Mouse (Mus musculus) liver, postnatal 0 days (tissue): ENCODE results near the gene Cwc22. TPM values are rescaled to one million over a fixed set of nuclear protein-coding genes. Genes with fewer than 3 reads are reported as not detected.

Experiments
- ATAC-seq: fragments of 200-750 bp; cut with Nextera tagmentation; 2 replicates; pipeline ENCODE4 v1.8.0; 2017; ENCODE audit warnings: mild to moderate bottlenecking, moderate library complexity
- DNase-seq: peaks from one replicate; pipeline ENCODE4 v3.0.0-alpha.2; 2016
- H3K27ac ChIP-seq: fragments of 300-500 bp; sonication (generic); 2 replicates; pipeline ENCODE4 v1.5.1; 2014; ENCODE audit warnings: antibody characterized with exemption, moderate library complexity, mild to moderate bottlenecking, low read depth
- H3K27me3 ChIP-seq: fragments of 300-500 bp; sonication (generic); 2 replicates; pipeline ENCODE4 v1.6.1; 2014; ENCODE audit warnings: low read length, control low read depth, mixed read lengths; ENCODE audit not compliant: insufficient read depth
- H3K36me3 ChIP-seq: fragments of 300-500 bp; sonication (generic); replicated peaks from 2 replicates; pipeline ENCODE4 v1.6.1; 2014; ENCODE audit warnings: mild to moderate bottlenecking, control low read depth, low read length, moderate library complexity, mixed read lengths; ENCODE audit not compliant: insufficient read depth
- H3K4me1 ChIP-seq: fragments of 300-500 bp; sonication (generic); 2 replicates; pipeline ENCODE4 v1.6.1; 2014; ENCODE audit warnings: antibody characterized with exemption, mild to moderate bottlenecking, control low read depth; ENCODE audit not compliant: insufficient read depth
- H3K4me2 ChIP-seq: fragments of 300-500 bp; sonication (generic); 2 replicates; pipeline ENCODE4 v1.6.1; 2014; ENCODE audit warnings: low read depth, mild to moderate bottlenecking, low read length, moderate library complexity, mixed read lengths
- H3K4me3 ChIP-seq: fragments of 300-500 bp; sonication (generic); 2 replicates; pipeline ENCODE4 v1.5.1; 2014; ENCODE audit warnings: low read depth, low read length
- H3K9ac ChIP-seq: fragments of 300-500 bp; sonication (generic); replicated peaks from 2 replicates; pipeline ENCODE4 v1.6.1; 2014; ENCODE audit warnings: mild to moderate bottlenecking, moderate library complexity
- H3K9me3 ChIP-seq: fragments of 300-500 bp; sonication (generic); 2 replicates; pipeline ENCODE4 v1.6.1; 2016; ENCODE audit warnings: mild to moderate bottlenecking, control low read depth, low read length, mixed read lengths
- CTCF ChIP-seq: sonication (generic); IDR thresholded peaks from 2 replicates; pipeline ENCODE4 v1.5.1; 2016; ENCODE audit warnings: antibody characterized with exemption, low read depth
- EP300 ChIP-seq: IDR thresholded peaks from 2 replicates; pipeline ENCODE4 v1.6.1; 2016; ENCODE audit warnings: antibody characterized with exemption, low read depth, mild to moderate bottlenecking
- WGBS: fragments of 180-500 bp; shearing (Covaris S2); extraction: QIAGEN DNeasy Blood & Tissue Kit; methylation state at CpG from one replicate; pipeline ENCODE4 v1.1.7; 2014; ENCODE audit not compliant: insufficient replicate concordance; 5-methylcytosine and 5-hydroxymethylcytosine counted together
- polyA plus RNA-seq: library from polyadenylated mRNA; unstranded; fragments of >200 nt; fragmentation: Nextera tagmentation; extraction: Ambion mirVana; gene quantifications from 2 replicates; pipeline ENCODE4 v1.2.1, GENCODE M21; 2015

Gene Cwc22
- polyA plus RNA-seq, 1 experiment from 2014 or later: 9.0 TPM

GRCm38 (mm10) chr2:77978256-77978655 lies 32.1 kb upstream of the Cwc22 start:
- Histone ChIP-seq H3K36me3 (no peaks in the 10 kb centered on the region), H3K27ac (no peak overlapping the region), H3K4me2 (no peak overlapping the region), H3K4me1 (no peaks in the 10 kb centered on the region), H3K27me3 (no peaks in the 10 kb centered on the region), H3K4me3 (no peak overlapping the region), H3K9me3 (peaks cover 4% of the 10 kb centered on the region; the same call in 1 of the 2 replicates), H3K9ac (no peak overlapping the region)
- no peak for DNase-seq
- TF ChIP-seq CTCF (no peak), EP300 (no peak)
- ATAC-seq: no peak
- WGBS: 68% methylated on average over 3 of the region's 3 CpGs

GRCm38 (mm10) chr2:77976321-77976920 lies 30.2 kb upstream of the Cwc22 start:
- no peak for DNase-seq
- Histone ChIP-seq H3K36me3 (no peaks in the 10 kb centered on the region), H3K27me3 (no peaks in the 10 kb centered on the region), H3K9ac (no peak overlapping the region), H3K9me3 (no peaks in the 10 kb centered on the region; the same call in 1 of the 2 replicates), H3K27ac (no peak overlapping the region), H3K4me1 (no peaks in the 10 kb centered on the region), H3K4me3 (no peak overlapping the region), H3K4me2 (no peak overlapping the region)
- no peak for TF ChIP-seq CTCF
- TF ChIP-seq EP300: no peak
- 72% methylated on average over 5 of the region's 5 CpGs for WGBS
- no peak for ATAC-seq

GRCm38 (mm10) chr2:77975606-77976005 lies 29.4 kb upstream of the Cwc22 start:
- no peak overlapping the region for H3K4me2 ChIP-seq
- no peaks in the 10 kb centered on the region for H3K4me1 ChIP-seq
- no peak overlapping the region for H3K4me3 ChIP-seq
- H3K36me3 ChIP-seq: no peaks in the 10 kb centered on the region
- H3K27me3 ChIP-seq: no peaks in the 10 kb centered on the region
- H3K9ac ChIP-seq: no peak overlapping the region
- H3K9me3 ChIP-seq: no peaks in the 10 kb centered on the region; the same call in 1 of the 2 replicates
- TF ChIP-seq CTCF (no peak), EP300 (no peak)
- 71% methylated on average over 4 of the region's 4 CpGs for WGBS
- no peak overlapping the region for H3K27ac ChIP-seq
- ATAC-seq (no peak), DNase-seq (no peak)

DNA sequence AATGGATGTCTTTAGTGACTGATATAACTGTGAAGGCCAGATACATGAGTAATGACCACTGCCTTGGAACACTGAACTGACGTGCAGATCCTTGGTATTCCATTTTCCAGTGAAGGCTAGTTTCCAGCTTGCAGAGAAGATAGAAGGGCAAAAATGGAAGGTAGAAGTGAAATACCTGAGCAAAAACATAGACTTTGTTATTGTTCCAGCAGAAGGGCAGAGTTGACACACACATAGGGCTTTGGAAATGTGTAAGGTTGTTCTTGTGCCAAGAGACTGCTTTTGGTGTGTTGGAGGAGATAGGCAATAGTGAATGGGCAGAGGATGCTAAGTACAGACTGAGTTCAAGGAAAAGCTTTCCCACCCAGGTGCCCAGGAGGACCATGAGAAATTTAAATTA lies 28.8 kb upstream of the Cwc22 start:
- Histone ChIP-seq H3K4me1 (no peaks in the 10 kb centered on the region), H3K9me3 (no peaks in the 10 kb centered on the region; the same call in 1 of the 2 replicates), H3K4me2 (no peak overlapping the region), H3K27ac (no peak overlapping the region), H3K9ac (no peak overlapping the region), H3K36me3 (no peaks in the 10 kb centered on the region), H3K4me3 (no peak overlapping the region), H3K27me3 (no peaks in the 10 kb centered on the region)
- ATAC-seq: no peak
- TF ChIP-seq CTCF: no peak
- no peak for TF ChIP-seq EP300
- 71% methylated on average over 1 of the region's 1 CpGs for WGBS
- DNase-seq: no peak

DNA sequence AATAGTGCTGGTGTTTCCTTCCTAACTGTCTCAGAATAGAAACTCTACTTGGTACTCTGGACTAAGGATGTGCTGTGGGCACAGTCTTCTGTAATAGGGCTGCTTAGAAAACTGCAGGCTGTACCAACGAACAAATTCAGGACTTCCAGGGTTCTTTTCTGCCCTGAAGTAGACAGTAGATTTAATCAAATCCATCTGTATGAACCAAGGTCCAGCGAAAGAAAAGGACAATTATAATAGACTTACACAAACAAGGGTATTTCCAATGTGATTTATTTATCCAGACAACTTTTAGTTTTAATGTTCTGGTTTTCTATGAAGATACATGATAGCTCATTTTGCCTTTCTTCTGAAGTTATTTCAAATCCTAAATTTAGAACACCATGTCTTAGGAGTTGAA lies 28.2 kb upstream of the Cwc22 start:
- H3K27ac ChIP-seq: no peak overlapping the region
- DNase-seq: no peak
- H3K9ac ChIP-seq: no peak overlapping the region
- 72% methylated on average over 2 of the region's 2 CpGs for WGBS
- H3K4me2 ChIP-seq: no peak overlapping the region
- TF ChIP-seq EP300 (no peak), CTCF (no peak)
- H3K4me1 ChIP-seq: no peaks in the 10 kb centered on the region
- H3K9me3 ChIP-seq: no peaks in the 10 kb centered on the region; the same call in 1 of the 2 replicates
- no peaks in the 10 kb centered on the region for H3K36me3 ChIP-seq
- H3K27me3 ChIP-seq: no peaks in the 10 kb centered on the region
- no peak overlapping the region for H3K4me3 ChIP-seq
- ATAC-seq: no peak

DNA sequence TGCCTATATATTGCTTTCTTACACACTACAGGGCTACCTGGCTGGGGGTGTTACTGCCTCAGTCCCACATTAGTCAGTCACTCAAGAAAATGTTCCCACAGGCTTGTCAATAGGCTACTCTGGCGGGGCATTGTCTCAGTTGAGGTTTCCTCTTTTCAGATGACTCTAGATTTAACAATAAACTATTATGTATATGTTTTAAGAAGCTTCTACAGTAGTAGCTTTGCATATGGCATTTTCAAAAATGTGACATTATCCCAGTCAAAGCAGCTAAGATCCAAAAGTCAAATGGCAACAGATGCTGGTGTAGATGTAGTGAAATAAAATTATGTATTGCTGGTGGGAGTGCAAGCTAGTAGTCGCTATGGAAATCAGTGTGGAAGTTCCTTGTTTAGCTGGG lies 27.1 kb upstream of the Cwc22 start:
- H3K9ac ChIP-seq: no peak overlapping the region
- no peaks in the 10 kb centered on the region for H3K27me3 ChIP-seq
- no peak for ATAC-seq
- H3K9me3 ChIP-seq: no peaks in the 10 kb centered on the region; the same call in 1 of the 2 replicates
- no peak for DNase-seq
- WGBS: 61% methylated on average over 2 of the region's 2 CpGs
- H3K4me3 ChIP-seq: no peak overlapping the region
- no peak overlapping the region for H3K27ac ChIP-seq
- H3K4me2 ChIP-seq: no peak overlapping the region
- TF ChIP-seq EP300 (no peak), CTCF (no peak)
- H3K4me1 ChIP-seq: no peaks in the 10 kb centered on the region
- no peaks in the 10 kb centered on the region for H3K36me3 ChIP-seq
